Mouse (Mus musculus) embryo, embryonic 10 days (tissue): ENCODE measurements around the gene Zfp92.
A peak's percentile ranks its signal among the peaks of the same experiment; 100 is the strongest.

Experiments used
- DNase-seq: peaks from one replicate; pipeline ENCODE4 v3.0.0-alpha.2; 2015; ENCODE audit warnings: low spot score

Zfp92 gene

GRCm38 (mm10) chrX:73474340-73475165 is 63.7 kb downstream of the Zfp92 start:
- no peak for DNase-seq

GRCm38 (mm10) chrX:73475658-73476256 is 64.9 kb downstream of the Zfp92 start:
- DNase-seq, result no peak

- DNase-seq, result peak; percentile 59
Observed at GRCm38 (mm10) chrX:73476621-73477020, 65.7 kb downstream of the Zfp92 start.

GRCm38 (mm10) chrX:73477500-73477899 is 66.6 kb downstream of the Zfp92 start:
- DNase-seq, result no peak
